Mouse (Mus musculus) stomach, embryonic 16.5 days (tissue): Measurements from ENCODE around the gene Pom121l2. TPM values are rescaled to one million over a fixed set of nuclear protein-coding genes. Genes with fewer than 3 reads are reported as not detected.
A peak's percentile ranks its signal among the peaks of the same experiment; 100 is the strongest.

Experiments
- ATAC-seq: fragments of 200-750 bp; cut with Nextera tagmentation; 2 replicates; pipeline ENCODE4 v1.8.0; 2017; ENCODE audit warnings: moderate number of reproducible peaks, moderate TSS enrichment; ENCODE audit not compliant: insufficient read depth, low FRiP score
- H3K27ac ChIP-seq: fragments of 300-500 bp; sonication (generic); 2 replicates; pipeline ENCODE4 v1.5.1; 2014; ENCODE audit warnings: low read length
- H3K27me3 ChIP-seq: fragments of 300-500 bp; sonication (generic); 2 replicates; pipeline ENCODE4 v1.6.1; 2014; ENCODE audit warnings: low read length, control low read depth, mixed read lengths; ENCODE audit not compliant: control insufficient read depth, insufficient read depth
- H3K36me3 ChIP-seq: fragments of 300-500 bp; sonication (generic); 2 replicates; pipeline ENCODE4 v1.6.1; 2014; ENCODE audit warnings: low read length; ENCODE audit not compliant: control insufficient read depth, insufficient read depth
- H3K4me1 ChIP-seq: fragments of 300-500 bp; sonication (generic); 2 replicates; pipeline ENCODE4 v1.6.1; 2014; ENCODE audit warnings: low read length, control low read depth, mixed read lengths; ENCODE audit not compliant: control insufficient read depth, insufficient read depth
- H3K4me2 ChIP-seq: fragments of 300-500 bp; sonication (generic); 2 replicates; pipeline ENCODE4 v1.6.1; 2014; ENCODE audit warnings: low read depth, low read length, mixed read lengths
- H3K4me3 ChIP-seq: fragments of 300-500 bp; sonication (generic); replicated peaks from 2 replicates; pipeline ENCODE4 v1.5.1; 2014; ENCODE audit warnings: mild to moderate bottlenecking, low read length
- H3K9ac ChIP-seq: fragments of 300-500 bp; sonication (generic); 2 replicates; pipeline ENCODE4 v1.6.1; 2014; ENCODE audit warnings: low read length
- H3K9me3 ChIP-seq: fragments of 300-500 bp; sonication (generic); replicated peaks from 2 replicates; pipeline ENCODE4 v1.6.1; 2016; ENCODE audit warnings: low read length, control low read depth; ENCODE audit not compliant: control insufficient read depth
- WGBS: fragments of 180-500 bp; shearing (Covaris S2); extraction: QIAGEN DNeasy Blood & Tissue Kit; methylation state at CpG from one replicate; pipeline ENCODE4 v1.1.7; 2014; 5-methylcytosine and 5-hydroxymethylcytosine counted together
- polyA plus RNA-seq: library from polyadenylated mRNA; unstranded; fragments of >200 nt; fragmentation: Nextera tagmentation; extraction: Ambion mirVana; gene quantifications from 2 replicates; pipeline ENCODE4 v1.2.1, GENCODE M21; 2015

Gene Pom121l2
- polyA plus RNA-seq, 1 experiment from 2014 or later = 0.09 TPM

DNA sequence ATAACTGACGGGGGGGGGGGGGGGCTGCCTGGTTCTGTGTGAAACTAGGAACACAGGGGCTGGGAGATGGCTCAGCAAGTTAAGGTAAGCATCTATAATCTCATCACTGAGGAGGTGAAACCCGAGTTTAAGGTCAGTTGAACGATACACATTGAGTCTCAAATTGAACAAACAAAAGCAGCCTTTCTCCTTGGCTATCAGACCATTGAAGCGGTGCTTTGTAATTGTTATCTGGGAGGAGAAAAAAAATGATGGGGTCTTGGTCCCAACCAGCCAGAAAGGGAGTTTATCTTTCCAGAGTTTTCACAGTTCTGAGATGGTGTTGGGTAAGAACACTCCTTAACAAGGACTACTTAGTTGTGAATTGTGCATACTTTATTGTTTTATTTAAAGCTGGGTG, 16.8 kb downstream of the Pom121l2 start:
- no peaks in the 10 kb centered on the region for H3K9me3 ChIP-seq
- no peak overlapping the region for H3K9ac ChIP-seq
- no peak overlapping the region for H3K27ac ChIP-seq
- H3K36me3 ChIP-seq = no peaks in the 10 kb centered on the region
- peaks cover 12% of the 10 kb centered on the region; the same call in 1 of the 2 replicates for H3K4me1 ChIP-seq
- 11% methylated on average over 4 of the region's 4 CpGs for WGBS
- peaks cover 83% of the 10 kb centered on the region for H3K27me3 ChIP-seq
- no peak overlapping the region for H3K4me2 ChIP-seq
- H3K4me3 ChIP-seq = no peak overlapping the region
- ATAC-seq = no peak

DNA sequence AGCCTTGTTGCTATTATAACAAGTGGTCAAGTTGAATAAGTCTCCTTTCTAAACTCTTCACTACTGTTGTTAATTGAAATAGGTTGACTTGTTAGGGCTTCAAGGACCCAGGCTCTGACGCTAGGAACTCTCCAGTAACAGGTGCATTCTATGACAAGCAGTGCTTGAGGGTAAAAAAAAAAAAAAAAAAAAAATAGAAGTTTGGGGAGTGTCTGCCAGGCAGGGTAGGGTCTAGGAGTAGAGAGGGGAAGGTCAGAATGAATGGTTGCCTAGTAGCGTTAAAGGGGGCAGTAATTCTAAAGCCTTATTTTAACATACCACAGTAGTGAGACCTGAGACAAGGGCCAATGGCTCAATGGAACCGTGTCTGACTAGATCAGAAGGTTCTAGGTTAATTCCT, 17.4 kb downstream of the Pom121l2 start:
- WGBS = 25% methylated on average over 3 of the region's 3 CpGs
- Histone ChIP-seq H3K9ac (no peak overlapping the region), H3K27ac (no peak overlapping the region), H3K4me3 (no peak overlapping the region), H3K4me2 (no peak overlapping the region), H3K9me3 (no peaks in the 10 kb centered on the region), H3K4me1 (peaks cover 12% of the 10 kb centered on the region; the same call in 1 of the 2 replicates), H3K27me3 (peaks cover 89% of the 10 kb centered on the region), H3K36me3 (no peaks in the 10 kb centered on the region)
- no peak for ATAC-seq

DNA sequence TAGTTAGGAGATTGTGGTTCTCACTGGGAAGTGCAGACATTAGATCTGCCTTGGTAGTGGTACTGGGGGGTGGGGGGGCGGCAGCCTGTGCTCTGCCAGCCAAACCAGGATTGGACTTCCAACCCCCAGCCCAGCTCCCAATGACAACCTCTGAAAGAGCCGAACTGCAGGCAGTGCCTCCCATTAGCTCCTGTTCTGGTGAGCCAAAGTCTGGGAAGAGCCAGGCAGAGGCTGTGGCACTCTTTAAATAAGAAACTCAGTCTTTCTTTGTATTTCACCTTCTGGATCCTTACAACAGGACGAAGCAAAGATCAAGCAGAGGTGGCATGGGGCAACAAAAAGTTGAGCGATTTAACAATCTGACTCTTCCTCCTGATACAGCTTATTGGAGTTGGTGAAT, 18.2 kb downstream of the Pom121l2 start:
- Histone ChIP-seq H3K4me1 (peaks cover 12% of the 10 kb centered on the region; the same call in 1 of the 2 replicates), H3K27ac (no peak overlapping the region), H3K9ac (no peak overlapping the region), H3K4me3 (no peak overlapping the region), H3K9me3 (no peaks in the 10 kb centered on the region), H3K27me3 (peaks cover 90% of the 10 kb centered on the region), H3K36me3 (no peaks in the 10 kb centered on the region), H3K4me2 (no peak overlapping the region)
- ATAC-seq = no peak
- WGBS = 33% methylated on average over 4 of the region's 4 CpGs

DNA sequence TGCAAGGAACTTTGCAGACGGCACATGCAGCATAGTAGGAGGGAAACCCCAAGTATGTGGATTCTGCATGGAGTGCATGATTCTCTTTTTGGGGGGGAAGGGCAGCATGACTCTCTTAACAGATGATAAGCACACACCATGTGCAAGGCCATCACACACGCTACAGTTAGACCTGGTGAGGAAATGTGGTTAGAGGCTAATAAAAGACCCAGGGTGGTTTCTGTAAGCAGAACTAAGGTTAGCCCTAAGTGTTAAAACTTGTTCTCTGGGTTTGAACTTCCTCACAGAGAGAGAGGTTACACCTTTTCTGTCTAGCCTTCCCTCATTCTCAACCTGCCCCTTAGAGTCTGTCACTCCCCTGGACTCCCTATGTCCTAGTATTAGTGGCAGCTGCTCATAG, 20.4 kb downstream of the Pom121l2 start:
- ATAC-seq = no peak
- no peak overlapping the region for H3K4me3 ChIP-seq
- peak overlapping the region; percentile 27; the same call in 1 of the 2 replicates for H3K4me2 ChIP-seq
- peaks cover 6% of the 10 kb centered on the region; the same call in 1 of the 2 replicates for H3K4me1 ChIP-seq
- no peak overlapping the region for H3K27ac ChIP-seq
- WGBS = 69% methylated on average over 2 of the region's 2 CpGs
- H3K9me3 ChIP-seq = no peaks in the 10 kb centered on the region
- no peaks in the 10 kb centered on the region for H3K36me3 ChIP-seq
- peaks cover 91% of the 10 kb centered on the region for H3K27me3 ChIP-seq
- H3K9ac ChIP-seq = no peak overlapping the region

GRCm38 (mm10) chr13:22001823-22002222, 20.8 kb downstream of the Pom121l2 start:
- Histone ChIP-seq H3K36me3 (no peaks in the 10 kb centered on the region), H3K4me2 (peak overlapping the region; percentile 27; the same call in 1 of the 2 replicates), H3K4me1 (peaks cover 9% of the 10 kb centered on the region; the same call in 1 of the 2 replicates), H3K9me3 (no peaks in the 10 kb centered on the region), H3K4me3 (no peak overlapping the region), H3K27ac (no peak overlapping the region), H3K27me3 (peaks cover 91% of the 10 kb centered on the region), H3K9ac (no peak overlapping the region)
- 21% methylated on average over 5 of the region's 5 CpGs for WGBS
- ATAC-seq = no peak

GRCm38 (mm10) chr13:22005605-22006333, 24.8 kb downstream of the Pom121l2 start:
- ATAC-seq = peak; percentile 91
- H3K36me3 ChIP-seq = no peaks in the 10 kb centered on the region
- peak overlapping the region; percentile 63 for H3K9ac ChIP-seq
- peak overlapping the region; percentile 86 for H3K4me2 ChIP-seq
- peak overlapping the region; percentile 61 for H3K4me3 ChIP-seq
- WGBS = under 1% methylated on average over 45 of the region's 45 CpGs
- H3K9me3 ChIP-seq = no peaks in the 10 kb centered on the region
- peaks cover 12% of the 10 kb centered on the region; the same call in 1 of the 2 replicates for H3K4me1 ChIP-seq
- H3K27me3 ChIP-seq = peaks cover 93% of the 10 kb centered on the region
- 0 out of 2 replicates have a peak overlapping the region, but pooled peaks have one; percentile 2 for H3K27ac ChIP-seq

DNA sequence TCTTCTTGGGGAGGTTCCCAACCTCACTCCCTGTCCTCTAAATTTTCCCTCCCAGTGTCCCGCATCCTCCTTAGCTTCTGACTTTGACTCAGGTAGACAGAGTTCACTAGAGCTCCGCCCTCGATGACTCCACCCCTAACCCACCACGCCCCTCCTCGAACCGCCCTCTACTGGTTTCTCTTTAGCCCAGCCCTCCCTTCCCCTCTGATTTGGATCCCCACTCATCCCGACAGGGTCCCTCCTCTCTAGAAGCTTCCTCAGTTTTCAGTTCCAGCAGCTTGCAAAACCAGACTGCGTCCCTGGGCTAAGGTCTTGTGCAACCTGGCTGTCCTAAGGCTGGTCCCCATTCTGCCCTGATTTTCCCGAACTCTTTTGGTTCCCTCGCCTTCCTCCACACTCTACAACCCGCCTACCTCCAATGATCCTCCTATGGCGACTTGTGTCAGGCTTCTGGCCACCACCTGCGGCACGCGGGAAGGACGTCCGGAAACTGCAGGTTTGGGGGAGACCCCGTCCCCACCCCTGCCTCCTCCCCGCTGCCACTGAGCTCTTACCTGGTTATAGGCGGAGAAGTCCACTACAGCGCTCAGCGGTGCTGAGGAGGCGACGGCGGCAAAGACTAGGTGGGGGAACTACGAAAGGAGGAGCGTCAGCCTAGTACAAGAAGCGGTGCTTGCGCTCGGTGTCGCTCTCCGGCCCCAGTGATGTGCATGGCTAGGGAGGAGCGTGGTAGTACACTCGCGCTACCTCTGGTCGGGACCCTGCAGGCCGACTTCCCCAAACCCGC, 25.5 kb downstream of the Pom121l2 start:
- WGBS = under 1% methylated on average over 38 of the region's 38 CpGs
- H3K9me3 ChIP-seq = no peaks in the 10 kb centered on the region
- peak overlapping the region; percentile 61 for H3K4me3 ChIP-seq
- peaks cover 89% of the 10 kb centered on the region for H3K27me3 ChIP-seq
- no peaks in the 10 kb centered on the region for H3K36me3 ChIP-seq
- H3K9ac ChIP-seq = peak overlapping the region; percentile 63
- peak overlapping the region; percentile 86 for H3K4me2 ChIP-seq
- H3K4me1 ChIP-seq = peaks cover 12% of the 10 kb centered on the region; the same call in 1 of the 2 replicates
- ATAC-seq = peak; percentile 89
- H3K27ac ChIP-seq = 0 out of 2 replicates have a peak overlapping the region, but pooled peaks have one; percentile 2

DNA sequence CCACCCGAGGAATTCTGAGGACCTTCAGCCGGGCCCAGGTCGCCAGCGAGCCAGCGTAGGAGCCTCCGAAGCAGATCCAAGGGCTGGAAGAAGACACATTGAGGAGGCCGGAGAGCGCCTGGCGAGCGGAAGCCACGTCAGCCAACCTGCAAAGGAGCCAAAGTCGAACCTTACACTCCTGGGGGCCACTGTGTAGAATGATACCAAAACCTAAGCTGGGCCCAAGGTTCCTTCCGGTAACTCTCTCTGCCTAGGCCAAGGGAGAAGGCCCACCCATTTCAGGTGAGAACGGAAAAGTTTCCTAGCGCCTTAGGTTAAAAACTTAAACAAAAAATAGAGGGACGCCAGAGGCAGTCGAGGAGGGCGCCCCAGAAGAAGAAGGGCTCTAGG, 26.1 kb downstream of the Pom121l2 start:
- Histone ChIP-seq H3K4me3 (peak overlapping the region; percentile 61), H3K27me3 (peaks cover 85% of the 10 kb centered on the region), H3K9ac (peak overlapping the region; percentile 63), H3K36me3 (no peaks in the 10 kb centered on the region), H3K9me3 (no peaks in the 10 kb centered on the region), H3K27ac (no peak overlapping the region), H3K4me1 (peaks cover 12% of the 10 kb centered on the region; the same call in 1 of the 2 replicates), H3K4me2 (peak overlapping the region; percentile 86)
- WGBS = 5% methylated on average over 18 of the region's 18 CpGs
- ATAC-seq = no peak

- Histone ChIP-seq H3K27me3 (peaks cover 87% of the 10 kb centered on the region), H3K9ac (no peak overlapping the region), H3K9me3 (no peaks in the 10 kb centered on the region), H3K4me1 (peaks cover 12% of the 10 kb centered on the region; the same call in 1 of the 2 replicates), H3K4me2 (no peak overlapping the region), H3K27ac (no peak overlapping the region), H3K36me3 (no peaks in the 10 kb centered on the region), H3K4me3 (no peak overlapping the region)
- 54% methylated on average over 7 of the region's 7 CpGs for WGBS
- ATAC-seq = no peak
Measured at GRCm38 (mm10) chr13:22007872-22008271, 26.9 kb downstream of the Pom121l2 start.
